Mouse (Mus musculus): ENCODE measurements around the gene Myof.

GRCm38 (mm10) chr19:37906916-37907315 is 136.5 kb downstream of the Myof start:
- no peak for TF ChIP-seq POLR2A (IDR thresholded peaks at IDR 0.05; ENCODE audit: low read depth, low read length)
- no peak for TF ChIP-seq CTCF (conservative IDR thresholded peaks at IDR 0.05; ENCODE audit: insufficient read depth, insufficient read length, low read depth, low read length)

Data from kidney, adult 2 months (tissue).